Mouse (Mus musculus) liver, embryonic 14.5 days (tissue): ENCODE measurements around the gene Khdrbs2. TPM values are rescaled to one million over a fixed set of nuclear protein-coding genes. Genes with fewer than 3 reads are reported as not detected.

Source experiments
- ATAC-seq: fragments of 200-750 bp; cut with Nextera tagmentation; 2 replicates; pipeline ENCODE4 v1.8.0; 2017; ENCODE audit warnings: moderate number of reproducible peaks, mild to moderate bottlenecking, moderate library complexity; ENCODE audit not compliant: insufficient read depth
- DNase-seq, 3 experiments: peaks; one replicate each; pipeline ENCODE4 v3.0.0-alpha.2; 2012 to 2013; ENCODE audit warnings: low read depth in 3 of 3, low spot score in 3 of 3
- H3K27ac ChIP-seq: fragments of 300-500 bp; sonication (generic); 2 replicates; pipeline ENCODE4 v1.5.1; 2014; ENCODE audit warnings: moderate library complexity, mild to moderate bottlenecking, control low read depth, inconsistent platforms
- H3K27me3 ChIP-seq: fragments of 300-500 bp; sonication (generic); 2 replicates; pipeline ENCODE4 v1.6.1; 2014; ENCODE audit warnings: mild to moderate bottlenecking, low read length, moderate library complexity; ENCODE audit not compliant: control insufficient read depth, insufficient read depth
- H3K36me3 ChIP-seq: fragments of 300-500 bp; sonication (generic); replicated peaks from 2 replicates; pipeline ENCODE4 v1.6.1; 2014; ENCODE audit warnings: low read depth; ENCODE audit not compliant: control insufficient read depth, insufficient read depth
- H3K4me1 ChIP-seq, 2 experiments: fragments of 200-500 bp in 1 of 2; fragments of 300-500 bp in 1 of 2; sonication (generic) in 1 of 2; replicated peaks; 2 replicates each; pipeline ENCODE4 v1.6.1; 2012 to 2014; ENCODE audit warnings: antibody characterized with exemption in 1 of 2, inconsistent platforms in 1 of 2, low read length in 1 of 2; ENCODE audit not compliant: control insufficient read depth in 2 of 2, insufficient read depth in 2 of 2
- H3K4me2 ChIP-seq: fragments of 300-500 bp; sonication (generic); 2 replicates; pipeline ENCODE4 v1.6.1; 2014; ENCODE audit warnings: low read depth, mild to moderate bottlenecking, control low read depth, moderate library complexity
- H3K4me3 ChIP-seq, 2 experiments: fragments of 200-500 bp in 1 of 2; fragments of 300-500 bp in 1 of 2; sonication (generic) in 1 of 2; 2 replicates each; pipeline ENCODE4 v1.5.1; 2012 to 2014; ENCODE audit warnings: low read depth in 2 of 2, low read length in 2 of 2, mild to moderate bottlenecking in 2 of 2, control low read depth in 1 of 2, inconsistent platforms in 1 of 2, moderate library complexity in 1 of 2; ENCODE audit not compliant: insufficient read depth in 1 of 2
- H3K9ac ChIP-seq: fragments of 300-500 bp; sonication (generic); replicated peaks from 2 replicates; pipeline ENCODE4 v1.6.1; 2014; ENCODE audit warnings: mild to moderate bottlenecking, control low read depth, moderate library complexity
- H3K9me3 ChIP-seq: fragments of 300-500 bp; sonication (generic); 2 replicates; pipeline ENCODE4 v1.6.1; 2016; ENCODE audit warnings: low read length, mixed read lengths; ENCODE audit not compliant: control insufficient read depth
- CTCF ChIP-seq: IDR thresholded peaks from 2 replicates; pipeline ENCODE4 v1.5.1; 2016; ENCODE audit warnings: antibody characterized with exemption, low read depth, control low read depth
- EP300 ChIP-seq: IDR thresholded peaks from 2 replicates; pipeline ENCODE4 v1.6.1; 2016; ENCODE audit warnings: antibody characterized with exemption, low read depth
- WGBS: fragments of 180-500 bp; shearing (Covaris S2); extraction: QIAGEN DNeasy Blood & Tissue Kit; methylation state at CpG from one replicate; pipeline ENCODE4 v1.1.7; 2014; ENCODE audit not compliant: insufficient replicate concordance; 5-methylcytosine and 5-hydroxymethylcytosine counted together
- polyA plus RNA-seq, 2 experiments: library from polyadenylated mRNA; depleted of rRNA in 1 of 2; stranded (reverse) in 1 of 2; unstranded in 1 of 2; fragments of >200 nt; fragmentation: Nextera tagmentation in 1 of 2; extraction: Ambion mirVana in 1 of 2; gene quantifications; 2 replicates each; pipeline versions ENCODE4 v1.2.1 to v1.2.3; 2012 to 2014

The Khdrbs2 gene
- polyA plus RNA-seq, 2 experiments = 0.02 to 0.04 TPM

DNA sequence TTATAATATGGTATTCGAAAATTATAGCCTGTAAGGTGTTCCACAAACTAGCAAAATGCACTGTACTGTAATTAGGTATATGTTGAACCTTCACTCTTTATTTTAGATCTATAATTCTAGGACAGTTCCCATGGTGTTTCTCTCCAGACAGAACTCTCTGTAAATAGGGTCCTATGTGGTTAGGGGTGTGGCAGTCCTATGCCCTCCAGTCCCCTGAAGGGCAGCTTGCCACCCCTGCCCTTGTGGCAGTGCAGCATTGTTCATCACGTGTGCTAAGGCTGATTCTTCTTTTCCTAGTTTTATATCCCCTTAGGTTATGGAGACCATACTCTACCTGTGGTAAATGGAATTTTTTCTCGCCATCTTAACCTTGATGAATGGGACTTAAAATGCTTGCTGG is 136.6 kb downstream of the Khdrbs2 start:
- Histone ChIP-seq H3K9ac (no peak overlapping the region), H3K27ac (no peak overlapping the region), H3K4me1 (no peaks in the 10 kb centered on the region), H3K4me3 (no peak overlapping the region), H3K4me2 (no peak overlapping the region), H3K27me3 (no peaks in the 10 kb centered on the region), H3K36me3 (no peaks in the 10 kb centered on the region), H3K9me3 (no peaks in the 10 kb centered on the region)
- ATAC-seq (no peak), DNase-seq (no peak)
- no peak for TF ChIP-seq EP300
- TF ChIP-seq CTCF = no peak
- WGBS = 22% methylated on average over 3 of the region's 3 CpGs

GRCm38 (mm10) chr1:32309637-32310036 is 137.1 kb downstream of the Khdrbs2 start:
- Histone ChIP-seq H3K4me3 (no peak overlapping the region), H3K9me3 (no peaks in the 10 kb centered on the region), H3K9ac (no peak overlapping the region), H3K4me1 (no peaks in the 10 kb centered on the region), H3K4me2 (no peak overlapping the region), H3K36me3 (no peaks in the 10 kb centered on the region), H3K27me3 (no peaks in the 10 kb centered on the region), H3K27ac (no peak overlapping the region)
- DNase-seq (no peak), ATAC-seq (no peak)
- TF ChIP-seq CTCF (no peak), EP300 (no peak)

DNA sequence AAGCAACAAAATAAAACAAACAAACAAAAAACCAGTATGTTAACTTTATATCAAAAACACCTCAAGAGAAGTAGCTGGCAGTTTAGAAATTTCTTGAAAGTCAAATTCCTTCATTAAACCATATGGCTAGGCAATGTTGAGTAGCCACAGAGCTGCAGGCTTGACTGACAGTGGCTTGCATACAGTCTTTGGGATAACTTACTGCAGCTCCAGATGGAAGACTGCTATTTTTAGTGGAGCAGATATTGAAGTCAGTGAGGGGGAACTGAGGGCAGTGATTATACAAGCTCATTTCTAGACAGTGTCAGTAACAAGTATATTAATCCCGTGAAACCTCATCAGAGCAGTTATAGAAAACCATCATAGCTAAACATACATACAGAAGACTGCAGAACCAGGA is 166.6 kb downstream of the Khdrbs2 start:
- ATAC-seq (no peak), DNase-seq (no peak)
- Histone ChIP-seq H3K4me1 (no peaks in the 10 kb centered on the region), H3K9ac (no peak overlapping the region), H3K27ac (no peak overlapping the region), H3K27me3 (no peaks in the 10 kb centered on the region), H3K9me3 (no peaks in the 10 kb centered on the region), H3K4me2 (no peak overlapping the region), H3K36me3 (no peaks in the 10 kb centered on the region), H3K4me3 (no peak overlapping the region)
- TF ChIP-seq CTCF = no peak
- TF ChIP-seq EP300 = no peak
- WGBS = 63% methylated on average over 1 of the region's 1 CpGs

DNA sequence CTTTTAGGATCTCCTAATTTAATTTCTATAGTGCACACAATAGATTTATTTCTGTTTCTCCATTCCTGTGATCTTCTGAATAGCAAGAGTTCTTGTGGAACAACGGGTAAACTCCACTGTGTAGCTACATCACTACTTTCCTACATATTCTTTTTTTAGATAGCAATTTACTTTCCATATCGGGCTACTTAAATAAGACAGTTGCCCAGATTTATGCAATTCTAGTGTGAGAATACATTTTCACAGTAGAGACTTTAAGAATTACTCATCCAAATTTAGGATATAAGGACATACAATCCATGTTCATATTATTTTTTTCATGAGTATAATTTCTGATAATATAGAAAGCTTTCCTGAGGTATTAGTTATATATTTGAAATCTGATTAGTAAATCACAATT is 175.0 kb downstream of the Khdrbs2 start:
- H3K27me3 ChIP-seq = no peaks in the 10 kb centered on the region
- H3K27ac ChIP-seq = no peak overlapping the region
- DNase-seq (no peak), ATAC-seq (no peak)
- 58% methylated on average over 2 of the region's 2 CpGs for WGBS
- no peak overlapping the region for H3K4me2 ChIP-seq
- no peaks in the 10 kb centered on the region for H3K4me1 ChIP-seq
- no peak overlapping the region for H3K4me3 ChIP-seq
- H3K9me3 ChIP-seq = no peaks in the 10 kb centered on the region
- no peak overlapping the region for H3K9ac ChIP-seq
- TF ChIP-seq CTCF (no peak), EP300 (no peak)
- H3K36me3 ChIP-seq = no peaks in the 10 kb centered on the region

DNA sequence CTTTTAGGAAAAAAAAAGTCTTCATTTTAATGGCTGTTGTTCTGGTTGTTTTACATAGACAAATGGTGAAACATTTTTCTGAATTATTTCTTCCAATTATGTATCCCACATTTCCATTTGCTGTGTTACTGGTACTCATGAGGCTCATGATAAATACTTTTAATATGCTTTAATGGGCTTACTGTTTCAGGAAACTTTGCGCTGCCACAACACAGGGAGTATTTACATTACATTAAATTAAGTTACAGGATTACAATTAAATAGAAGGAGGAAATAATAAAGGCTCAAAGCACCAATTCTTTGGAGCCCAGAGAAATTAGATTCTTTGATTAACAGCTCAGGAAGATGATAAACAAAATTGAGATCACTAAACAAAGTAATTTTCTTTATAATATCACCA is 179.6 kb downstream of the Khdrbs2 start:
- Histone ChIP-seq H3K27ac (no peak overlapping the region), H3K4me1 (no peaks in the 10 kb centered on the region), H3K9me3 (no peaks in the 10 kb centered on the region), H3K4me2 (no peak overlapping the region), H3K4me3 (no peak overlapping the region), H3K36me3 (no peaks in the 10 kb centered on the region), H3K27me3 (no peaks in the 10 kb centered on the region), H3K9ac (no peak overlapping the region)
- DNase-seq = no peak
- ATAC-seq = no peak
- TF ChIP-seq CTCF (no peak), EP300 (no peak)
- WGBS = 69% methylated on average over 1 of the region's 1 CpGs

- Histone ChIP-seq H3K9me3 (no peaks in the 10 kb centered on the region), H3K27ac (no peak overlapping the region)
These were observed 191.0 kb downstream of the Khdrbs2 start for GRCm38 (mm10) chr1:32363539-32363938.

More at GRCm38 (mm10) chr1:32363539-32363938, 191.0 kb downstream of the Khdrbs2 start:
- DNase-seq = no peak
- Histone ChIP-seq H3K4me3 (no peak overlapping the region), H3K27me3 (no peaks in the 10 kb centered on the region), H3K4me1 (no peaks in the 10 kb centered on the region), H3K9ac (no peak overlapping the region), H3K36me3 (no peaks in the 10 kb centered on the region), H3K4me2 (no peak overlapping the region)
- WGBS = 54% methylated on average over 2 of the region's 2 CpGs
- TF ChIP-seq CTCF = no peak
- TF ChIP-seq EP300 = no peak
- no peak for ATAC-seq
